Mouse (Mus musculus): ENCODE results near the gene Gm5128.

The Gm5128 gene

DNA sequence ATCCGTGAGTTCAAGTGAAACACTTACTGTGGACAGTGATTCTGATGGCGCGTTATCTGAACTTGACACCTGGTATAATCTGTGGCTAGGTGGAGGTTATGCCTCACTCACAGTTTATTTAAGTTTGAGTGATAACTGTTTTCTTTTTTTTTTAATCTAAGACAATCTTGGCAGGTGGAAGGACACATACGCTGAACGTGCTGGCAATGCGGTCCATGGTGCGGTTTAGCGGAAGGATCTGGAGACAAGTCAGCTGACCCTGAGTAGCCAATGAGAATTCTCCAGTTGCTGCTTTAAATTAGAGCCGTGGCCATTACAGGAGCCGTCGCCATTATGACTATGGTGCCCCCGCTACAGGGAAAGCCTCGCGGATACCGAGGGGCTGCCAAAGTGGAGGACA is at the start of gene Gm5128:
Gene Gm5128, plus strand, starts transcription at position 301 of the 400 bp plus-strand sequence.
- WGBS: no CpG with 5 or more reads among the region's 15 CpGs

DNA sequence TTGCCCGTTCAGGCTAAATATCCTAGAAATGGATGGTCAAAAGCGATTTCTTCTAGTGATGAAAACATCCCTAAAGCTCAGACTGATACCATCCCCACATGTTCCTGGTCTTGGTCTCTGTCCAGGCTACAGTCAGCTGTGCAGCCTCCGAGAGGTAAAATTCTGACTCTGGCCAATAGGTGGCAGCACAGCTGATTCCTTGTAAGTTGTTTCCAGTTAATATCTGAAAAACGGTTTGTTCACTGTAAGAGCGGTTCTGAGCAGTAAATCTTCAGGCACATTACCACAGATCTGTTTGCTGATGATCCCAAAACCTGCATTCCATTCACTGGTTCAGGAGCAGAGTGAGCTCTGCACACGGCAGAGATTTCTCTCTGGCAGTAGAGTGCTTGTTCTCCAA is 12.4 kb upstream of the Gm5128 start:
- 14% methylated on average over 3 of the region's 6 CpGs for WGBS

DNA sequence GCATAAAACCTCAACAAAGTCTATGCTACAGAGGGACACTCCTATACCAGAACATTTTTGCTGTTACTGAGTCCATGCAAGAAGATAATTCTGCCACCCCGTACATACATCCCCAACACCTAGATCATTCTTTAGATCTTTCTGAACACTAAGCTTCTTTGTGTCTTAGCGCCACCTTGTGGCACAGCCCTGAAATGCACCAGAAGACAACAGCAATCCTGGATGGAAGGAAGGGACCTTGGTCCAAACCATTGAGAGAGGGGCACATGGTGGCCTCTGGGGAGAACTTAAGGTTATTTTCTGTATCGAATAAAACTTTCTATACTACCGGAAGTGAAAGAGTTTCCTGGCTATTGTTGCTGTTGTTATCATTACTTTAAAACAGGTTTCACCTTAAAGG is 11.1 kb upstream of the Gm5128 start:
- WGBS: no CpG with 5 or more reads among the region's 4 CpGs

DNA sequence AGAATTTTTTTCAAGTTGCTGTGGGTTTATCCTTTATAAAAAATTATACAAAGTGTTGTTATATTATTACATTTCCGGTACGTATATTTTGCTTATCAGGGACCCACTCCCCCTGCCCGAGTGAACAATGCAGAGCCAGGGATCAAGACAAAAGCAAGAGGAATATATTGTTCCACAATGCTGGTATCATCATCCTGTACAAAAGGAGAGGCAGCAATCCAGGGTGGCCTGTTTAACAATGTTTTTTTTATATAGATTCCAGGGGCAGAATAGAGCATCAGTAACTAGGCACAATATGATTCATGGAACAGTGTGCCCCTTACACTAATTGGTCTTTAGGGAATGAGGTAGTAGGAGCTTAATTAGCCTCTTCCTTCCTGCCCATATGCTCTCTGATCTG is 30.5 kb downstream of the Gm5128 start:
- no CpG with 5 or more reads among the region's 3 CpGs for WGBS

DNA sequence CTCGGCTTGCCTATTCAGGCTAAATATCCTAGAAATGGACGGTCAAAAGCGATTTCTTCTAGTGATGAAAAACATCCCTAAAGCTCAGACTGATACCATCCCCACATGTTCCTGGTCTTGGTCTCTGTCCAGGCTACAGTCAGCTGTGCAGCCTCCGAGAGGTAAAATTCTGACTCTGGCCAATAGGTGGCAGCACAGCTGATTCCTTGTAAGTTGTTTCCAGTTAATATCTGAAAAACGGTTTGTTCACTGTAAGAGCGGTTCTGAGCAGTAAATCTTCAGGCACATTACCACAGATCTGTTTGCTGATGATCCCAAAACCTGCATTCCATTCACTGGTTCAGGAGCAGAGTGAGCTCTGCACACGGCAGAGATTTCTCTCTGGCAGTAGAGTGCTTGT is 48.1 kb downstream of the Gm5128 start:
- WGBS: 35% methylated on average over 4 of the region's 7 CpGs

DNA sequence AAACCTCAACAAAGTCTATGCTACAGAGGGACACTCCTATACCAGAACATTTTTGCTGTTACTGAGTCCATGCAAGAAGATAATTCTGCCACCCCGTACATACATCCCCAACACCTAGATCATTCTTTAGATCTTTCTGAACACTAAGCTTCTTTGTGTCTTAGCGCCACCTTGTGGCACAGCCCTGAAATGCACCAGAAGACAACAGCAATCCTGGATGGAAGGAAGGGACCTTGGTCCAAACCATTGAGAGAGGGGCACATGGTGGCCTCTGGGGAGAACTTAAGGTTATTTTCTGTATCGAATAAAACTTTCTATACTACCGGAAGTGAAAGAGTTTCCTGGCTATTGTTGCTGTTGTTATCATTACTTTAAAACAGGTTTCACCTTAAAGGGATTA is 49.4 kb downstream of the Gm5128 start:
- no CpG with 5 or more reads among the region's 4 CpGs for WGBS
